ENCODE assay signal across 14 mouse cellular contexts in genomic region chr13:75830708-75831107, GRCm38 (mm10).
"Had no signal": no experiment of that assay in that cellular context is flagged by ENCODE, and none has a peak within 500 bp of the region (broad histone marks: within the 10 kb centered on the region; RNA-seq: fewer than 3 reads in every experiment).

No protein-coding gene starts in this region.

- H3K4me2 ChIP-seq: lung, embryonic 14.5 days; midbrain, embryonic 12.5 days; neural tube, embryonic 12.5 days; stomach, embryonic 15.5 days had no signal

- H3K9ac ChIP-seq: lung, embryonic 14.5 days; midbrain, embryonic 12.5 days; neural tube, embryonic 12.5 days; stomach, embryonic 15.5 days had no signal

- H3K4me3 ChIP-seq: midbrain, embryonic 10.5 days; midbrain, embryonic 12.5 days; neural tube, embryonic 12.5 days; stomach, embryonic 15.5 days had no signal

- H3K36me3 ChIP-seq: midbrain, embryonic 10.5 days; midbrain, embryonic 12.5 days; neural tube, embryonic 12.5 days; stomach, embryonic 15.5 days had no signal

- H3K9me3 ChIP-seq: midbrain, embryonic 10.5 days; midbrain, embryonic 12.5 days; neural tube, embryonic 12.5 days; stomach, embryonic 15.5 days had no signal

- H3K4me1 ChIP-seq: midbrain, embryonic 10.5 days; midbrain, embryonic 12.5 days; neural tube, embryonic 12.5 days; stomach, embryonic 15.5 days had no signal

- H3K27me3 ChIP-seq: midbrain, embryonic 12.5 days; neural tube, embryonic 12.5 days; stomach, embryonic 15.5 days had no signal

- DNase-seq: lung, adult 18-20 months; lung, embryonic 14.5 days; lung, postnatal 10 days; lung, postnatal 4 days; midbrain, embryonic 14.5 days; right cerebral cortex, postnatal 14 days; thymus, adult 2 months; thymus, postnatal 25 days; thymus, postnatal 4 days had no signal

- H3K27ac ChIP-seq: midbrain, embryonic 10.5 days; midbrain, embryonic 12.5 days; neural tube, embryonic 12.5 days; stomach, embryonic 15.5 days; stomach, postnatal 0 days had no signal
